Mouse (Mus musculus): ENCODE results near the gene Ccr3. TPM values are rescaled to one million over a fixed set of nuclear protein-coding genes. Genes with fewer than 3 reads are reported as not detected.
"Not testable (repeated sequence)": the region's sequence is repeated elsewhere in the genome, so short reads cannot be mapped to it uniquely, and the experiment has no call there.

Gene Ccr3
- polyA plus RNA-seq, 1 experiment from 2014 or later: not detected

DNA sequence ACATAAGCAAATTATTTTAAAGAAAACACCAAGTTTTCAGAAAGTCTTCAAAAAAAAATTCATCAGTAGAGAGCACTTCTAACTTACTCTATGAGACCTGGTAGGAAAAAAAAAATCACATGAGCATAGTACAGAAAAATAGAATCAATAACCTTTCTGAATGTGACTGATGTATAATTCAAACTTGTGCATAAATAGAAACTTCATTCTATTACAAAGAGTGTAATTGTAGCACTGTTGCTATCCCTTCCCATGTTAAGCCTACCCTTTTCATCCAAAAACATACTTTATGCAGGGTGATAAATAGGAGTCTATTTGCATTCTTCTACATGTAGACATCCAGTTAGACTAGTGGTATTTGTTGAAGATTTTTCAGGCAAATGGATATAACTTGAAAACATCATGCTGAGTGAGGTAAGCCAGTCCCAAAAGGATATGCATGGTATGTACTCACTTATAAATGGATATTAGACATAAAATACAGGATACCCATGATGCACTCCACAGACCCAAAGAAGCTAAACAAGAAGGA, 44.9 kb downstream of the Ccr3 start:
- Histone ChIP-seq H3K4me1 (ENCODE audit: control insufficient read depth, insufficient read depth, low read depth, low read length) (no peaks in the 10 kb centered on the region), H3K9me3 (ENCODE audit: control insufficient read depth, low read length) (no peaks in the 10 kb centered on the region), H3K4me3 (ENCODE audit: low read length) (no peak overlapping the region), H3K4me2 (ENCODE audit: low read length) (no peak overlapping the region), H3K27me3 (replicated peaks; ENCODE audit: control insufficient read depth, insufficient read depth, low read length) (no peaks in the 10 kb centered on the region), H3K9ac (ENCODE audit: low read depth, low read length) (no peak overlapping the region), H3K27ac (ENCODE audit: low read depth, low read length) (no peak overlapping the region), H3K36me3 (ENCODE audit: control insufficient read depth, insufficient read depth, low read length) (no peaks in the 10 kb centered on the region)
- no peak for ATAC-seq

DNA sequence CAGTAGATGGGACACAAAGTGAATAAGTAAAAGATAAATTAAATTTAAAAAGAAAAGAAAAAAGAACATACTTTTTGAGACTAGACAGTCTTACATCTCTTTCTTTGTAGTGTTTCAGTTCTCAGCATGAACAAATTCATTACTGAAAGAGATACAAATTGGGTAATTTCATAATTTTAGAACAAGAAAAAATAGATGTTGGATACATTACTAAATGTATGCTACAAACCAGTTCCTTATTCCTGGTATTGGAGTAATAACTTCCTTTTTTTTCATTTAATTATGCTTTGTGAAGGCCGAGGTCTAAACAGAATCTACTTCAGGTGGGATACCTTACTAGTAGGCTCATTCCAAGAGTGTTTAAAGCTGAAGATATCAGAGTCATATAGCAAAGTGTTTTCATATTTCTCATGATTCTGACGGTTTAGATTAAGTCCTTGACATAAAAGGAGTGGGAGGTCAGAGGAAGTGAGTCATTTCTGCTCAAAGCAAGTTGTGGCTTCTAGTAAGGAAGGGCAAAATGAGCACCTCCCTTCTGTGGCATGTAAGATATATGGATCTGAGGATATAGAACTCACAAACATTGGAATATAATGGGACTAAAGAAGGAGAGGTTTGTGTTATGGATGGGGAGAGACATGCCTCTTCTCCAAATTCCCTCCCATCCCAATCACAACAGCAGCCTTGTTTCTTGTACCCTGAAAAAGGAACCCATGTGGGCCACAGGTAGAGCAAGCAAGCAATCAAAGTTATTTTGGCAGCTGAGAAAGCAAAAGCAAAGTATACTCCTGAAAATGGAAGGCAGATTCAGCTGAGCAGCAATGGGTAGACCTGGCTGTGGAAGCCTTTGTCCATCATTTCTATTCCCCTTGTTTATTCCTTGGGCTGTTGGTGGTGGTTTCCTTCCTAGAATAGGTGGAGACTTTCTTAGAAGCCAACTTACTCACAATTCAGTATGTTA, 46.6 kb downstream of the Ccr3 start:
- no peak for ATAC-seq
- Histone ChIP-seq H3K27ac (ENCODE audit: low read depth, low read length) (no peak overlapping the region), H3K36me3 (ENCODE audit: control insufficient read depth, insufficient read depth, low read length) (no peaks in the 10 kb centered on the region), H3K4me2 (ENCODE audit: low read length) (no peak overlapping the region), H3K9ac (ENCODE audit: low read depth, low read length) (no peak overlapping the region), H3K4me1 (ENCODE audit: control insufficient read depth, insufficient read depth, low read depth, low read length) (no peaks in the 10 kb centered on the region), H3K4me3 (ENCODE audit: low read length) (no peak overlapping the region), H3K9me3 (ENCODE audit: control insufficient read depth, low read length) (no peaks in the 10 kb centered on the region), H3K27me3 (replicated peaks; ENCODE audit: control insufficient read depth, insufficient read depth, low read length) (no peaks in the 10 kb centered on the region)
- WGBS: 71% methylated on average over 2 of the region's 2 CpGs

DNA sequence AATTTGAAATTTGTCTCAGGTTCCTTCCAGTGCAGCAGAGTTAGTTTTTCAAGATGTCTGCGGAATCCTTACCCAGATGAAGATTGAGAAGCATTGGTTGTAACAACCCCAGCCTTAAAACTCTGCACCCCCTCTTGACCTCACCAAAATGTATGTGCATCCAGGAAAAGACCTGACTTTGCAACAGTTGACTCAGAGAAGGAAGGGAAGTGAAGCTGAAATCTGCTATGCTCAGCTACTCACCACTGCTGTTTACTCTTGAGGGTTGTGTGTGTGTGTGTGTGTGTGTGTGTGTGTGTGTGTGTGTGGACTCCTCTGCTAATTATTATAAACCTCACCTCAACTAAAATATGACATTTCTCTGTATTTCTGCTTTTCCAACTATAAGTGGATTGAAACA, 49.7 kb downstream of the Ccr3 start:
- Histone ChIP-seq H3K4me1 (ENCODE audit: control insufficient read depth, insufficient read depth, low read depth, low read length) (no peaks in the 10 kb centered on the region), H3K36me3 (ENCODE audit: control insufficient read depth, insufficient read depth, low read length) (no peaks in the 10 kb centered on the region), H3K27ac (ENCODE audit: low read depth, low read length) (no peak overlapping the region), H3K4me3 (ENCODE audit: low read length) (no peak overlapping the region), H3K27me3 (replicated peaks; ENCODE audit: control insufficient read depth, insufficient read depth, low read length) (no peaks in the 10 kb centered on the region), H3K9ac (ENCODE audit: low read depth, low read length) (no peak overlapping the region), H3K4me2 (ENCODE audit: low read length) (no peak overlapping the region), H3K9me3 (ENCODE audit: control insufficient read depth, low read length) (no peaks in the 10 kb centered on the region)
- no peak for ATAC-seq
- WGBS: 82% methylated on average over 1 of the region's 1 CpGs

DNA sequence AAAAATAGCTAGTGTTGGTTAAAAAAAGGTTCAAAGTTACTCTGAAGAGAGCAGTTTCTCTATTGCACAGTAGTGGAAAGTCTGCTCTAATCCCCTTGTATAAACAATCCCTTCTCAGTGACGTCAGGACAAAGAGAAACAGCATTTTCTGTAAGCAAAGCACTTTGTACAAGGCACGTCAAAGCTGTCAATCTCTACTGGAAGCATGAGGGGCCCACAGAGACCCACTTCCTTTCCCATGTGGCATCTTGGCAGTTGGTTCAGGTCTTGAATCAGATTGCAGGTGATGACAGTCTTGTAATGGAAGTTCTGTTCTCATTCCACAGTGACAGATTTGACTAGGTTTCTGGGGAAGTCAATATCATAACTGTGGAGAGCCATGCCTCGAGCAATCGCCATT, 58.0 kb downstream of the Ccr3 start:
- WGBS: 75% methylated on average over 4 of the region's 4 CpGs
- ATAC-seq: no peak
- no peak overlapping the region for H3K4me2 ChIP-seq (ENCODE audit: low read length)

DNA sequence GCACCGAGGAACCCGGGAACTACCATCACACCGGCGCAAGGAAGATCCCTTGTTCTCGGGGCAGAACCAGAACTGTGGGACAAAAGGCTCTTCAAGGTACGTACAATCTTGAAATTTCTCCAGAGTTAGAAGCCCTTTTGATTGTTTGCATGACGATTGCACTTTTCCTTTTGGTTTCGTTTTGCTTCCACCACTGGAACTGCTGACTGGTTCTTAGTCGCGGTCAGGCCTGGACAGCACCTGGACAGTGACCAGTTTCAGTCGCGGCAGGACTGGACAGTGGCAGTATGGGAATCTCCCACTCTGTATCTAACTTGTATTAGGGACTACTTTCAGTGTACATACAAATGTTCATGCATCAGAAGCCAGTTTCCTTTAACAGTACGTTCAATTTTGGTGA, 58.7 kb downstream of the Ccr3 start:
- H3K9me3 ChIP-seq (ENCODE audit: control insufficient read depth, low read length); H3K4me3 ChIP-seq (ENCODE audit: low read length); ATAC-seq; H3K36me3 ChIP-seq (ENCODE audit: control insufficient read depth, insufficient read depth, low read length); H3K4me2 ChIP-seq (ENCODE audit: low read length); H3K4me1 ChIP-seq (ENCODE audit: control insufficient read depth, insufficient read depth, low read depth, low read length); H3K27me3 ChIP-seq (replicated peaks; ENCODE audit: control insufficient read depth, insufficient read depth, low read length); H3K27ac ChIP-seq (ENCODE audit: low read depth, low read length); H3K9ac ChIP-seq (ENCODE audit: low read depth, low read length): not testable (repeated sequence)
- 92% methylated on average over 12 of the region's 13 CpGs for WGBS

More for the DNA sequence above, 58.0 kb downstream of the Ccr3 start:
- H3K4me3 ChIP-seq (ENCODE audit: low read length): no peak overlapping the region
- no peak overlapping the region for H3K9ac ChIP-seq (ENCODE audit: low read depth, low read length)
- H3K27me3 ChIP-seq (replicated peaks; ENCODE audit: control insufficient read depth, insufficient read depth, low read length): no peaks in the 10 kb centered on the region
- no peaks in the 10 kb centered on the region for H3K9me3 ChIP-seq (ENCODE audit: control insufficient read depth, low read length)
- no peak overlapping the region for H3K27ac ChIP-seq (ENCODE audit: low read depth, low read length)
- no peaks in the 10 kb centered on the region for H3K4me1 ChIP-seq (ENCODE audit: control insufficient read depth, insufficient read depth, low read depth, low read length)
- H3K36me3 ChIP-seq (ENCODE audit: control insufficient read depth, insufficient read depth, low read length): no peaks in the 10 kb centered on the region

Other genes with a start within 250 kb of the Ccr3 start
- gene Cxcr6, start 215.5 kb upstream of the Ccr3 start, polyA plus RNA-seq (2015; fragmentation: Nextera tagmentation; extraction: Ambion mirVana): 0.07 and 0.18 TPM in 2 replicates
- 14.7 and 17.0 TPM in 2 replicates for gene Fyco1, start 170.1 kb upstream of the Ccr3 start, polyA plus RNA-seq (2015; fragmentation: Nextera tagmentation; extraction: Ambion mirVana)
- 0.04 and 0.07 TPM in 2 replicates for gene Xcr1, start 159.9 kb upstream of the Ccr3 start, polyA plus RNA-seq (2015; fragmentation: Nextera tagmentation; extraction: Ambion mirVana)
- gene Ccr1, start 53.3 kb upstream of the Ccr3 start, polyA plus RNA-seq (2015; fragmentation: Nextera tagmentation; extraction: Ambion mirVana): 0.70 and 0.76 TPM in 2 replicates
- gene Ccr1l1, start 43.6 kb upstream of the Ccr3 start, polyA plus RNA-seq (2015; fragmentation: Nextera tagmentation; extraction: Ambion mirVana): not detected in 2 replicates
- 0.18 and 0.42 TPM in 2 replicates for gene Ccr2, start 80.0 kb downstream of the Ccr3 start, polyA plus RNA-seq (2015; fragmentation: Nextera tagmentation; extraction: Ambion mirVana)
- 0.66 and 1.1 TPM in 2 replicates for gene Ccr5, start 99.6 kb downstream of the Ccr3 start, polyA plus RNA-seq (2015; fragmentation: Nextera tagmentation; extraction: Ambion mirVana)